Mouse (Mus musculus) hindbrain, embryonic 13.5 days (tissue): ENCODE measurements around the gene Gm6525. TPM values are rescaled to one million over a fixed set of nuclear protein-coding genes. Genes with fewer than 3 reads are reported as not detected.

Source experiments
- ATAC-seq: fragments of 200-750 bp; cut with Nextera tagmentation; 2 replicates; pipeline ENCODE4 v1.8.0; 2017; ENCODE audit warnings: moderate TSS enrichment; ENCODE audit not compliant: low FRiP score
- H3K27ac ChIP-seq: fragments of 300-500 bp; sonication (generic); 2 replicates; pipeline ENCODE4 v1.5.1; 2015; ENCODE audit warnings: inconsistent platforms, mild to moderate bottlenecking, moderate library complexity
- H3K27me3 ChIP-seq: fragments of 300-500 bp; sonication (generic); 2 replicates; pipeline ENCODE4 v1.6.1; 2015; ENCODE audit warnings: mild to moderate bottlenecking, inconsistent platforms
- H3K36me3 ChIP-seq: fragments of 300-500 bp; sonication (generic); 2 replicates; pipeline ENCODE4 v1.6.1; 2015; ENCODE audit warnings: mild to moderate bottlenecking, inconsistent platforms
- H3K4me1 ChIP-seq: fragments of 300-500 bp; sonication (generic); replicated peaks from 2 replicates; pipeline ENCODE4 v1.6.1; 2015; ENCODE audit warnings: inconsistent platforms
- H3K4me2 ChIP-seq: fragments of 300-500 bp; sonication (generic); 2 replicates; pipeline ENCODE4 v1.6.1; 2015; ENCODE audit warnings: inconsistent platforms, mild to moderate bottlenecking, moderate library complexity
- H3K4me3 ChIP-seq: fragments of 300-500 bp; sonication (generic); 2 replicates; pipeline ENCODE4 v1.5.1; 2015; ENCODE audit warnings: mild to moderate bottlenecking, inconsistent platforms
- H3K9ac ChIP-seq: fragments of 300-500 bp; sonication (generic); 2 replicates; pipeline ENCODE4 v1.6.1; 2015; ENCODE audit warnings: mild to moderate bottlenecking, inconsistent platforms
- H3K9me3 ChIP-seq: fragments of 300-500 bp; sonication (generic); 2 replicates; pipeline ENCODE4 v1.6.1; 2016; ENCODE audit warnings: inconsistent platforms
- WGBS: fragments of 180-500 bp; shearing (Covaris S2); methylation state at CpG from one replicate; pipeline ENCODE4 v1.1.7; 2015; 5-methylcytosine and 5-hydroxymethylcytosine counted together
- polyA plus RNA-seq: library from polyadenylated mRNA; unstranded; fragments of >200 nt; fragmentation: Nextera tagmentation; extraction: Ambion mirVana; gene quantifications from 2 replicates; pipeline ENCODE4 v1.2.1, GENCODE M21; 2015

The Gm6525 gene
- polyA plus RNA-seq, 1 experiment from 2014 or later: 2.9 TPM

DNA sequence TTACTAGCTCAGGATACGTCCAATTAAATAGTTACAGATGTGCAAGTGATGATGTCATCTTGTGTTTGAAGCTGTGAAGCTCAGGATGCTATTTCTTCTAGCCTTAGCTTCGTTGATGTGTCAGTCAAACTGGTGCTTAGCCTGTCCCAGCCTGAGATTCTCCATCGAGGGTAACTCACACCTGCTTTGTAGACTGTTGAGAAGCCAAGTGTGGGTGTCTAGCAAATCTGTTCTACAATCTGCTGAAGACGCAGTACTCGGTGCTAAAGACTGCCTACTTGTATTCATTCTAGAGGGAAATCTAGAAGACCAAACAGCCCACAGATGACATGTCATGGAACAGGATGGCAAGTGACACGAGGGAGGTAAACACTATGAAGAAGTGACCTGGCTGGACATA, 31.7 kb downstream of the Gm6525 start:
- ATAC-seq: no peak
- Histone ChIP-seq H3K9me3 (no peaks in the 10 kb centered on the region), H3K4me3 (no peak overlapping the region), H3K27me3 (no peaks in the 10 kb centered on the region), H3K36me3 (peaks cover 64% of the 10 kb centered on the region), H3K4me1 (peaks cover 30% of the 10 kb centered on the region), H3K9ac (no peak overlapping the region), H3K27ac (no peak overlapping the region), H3K4me2 (no peak overlapping the region)
- WGBS: 93% methylated on average over 6 of the region's 6 CpGs

DNA sequence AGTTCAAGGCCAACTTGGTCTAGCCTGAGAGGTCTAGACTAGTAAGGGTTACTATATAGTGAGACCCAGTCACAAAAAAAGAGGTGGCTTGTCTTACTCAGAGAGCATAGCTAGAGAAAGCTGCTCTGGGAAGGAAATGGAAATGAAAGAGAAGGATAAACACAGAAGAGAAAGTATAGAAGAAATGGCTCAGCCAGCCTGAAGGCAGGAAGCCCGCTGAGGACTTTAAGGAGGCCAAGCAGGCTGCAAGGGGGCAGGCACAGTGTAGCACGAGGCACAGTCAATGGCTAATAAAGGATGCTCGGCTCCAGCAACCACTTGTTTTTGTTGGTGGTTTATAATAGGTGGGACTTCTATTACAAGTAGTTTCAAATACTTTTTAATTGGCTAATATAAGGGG, 32.2 kb downstream of the Gm6525 start:
- H3K27me3 ChIP-seq: no peaks in the 10 kb centered on the region
- H3K4me3 ChIP-seq: no peak overlapping the region
- H3K36me3 ChIP-seq: peaks cover 64% of the 10 kb centered on the region
- H3K27ac ChIP-seq: no peak overlapping the region
- H3K4me1 ChIP-seq: peaks cover 30% of the 10 kb centered on the region
- no peak for ATAC-seq
- no peak overlapping the region for H3K4me2 ChIP-seq
- no peaks in the 10 kb centered on the region for H3K9me3 ChIP-seq
- no peak overlapping the region for H3K9ac ChIP-seq
- WGBS: 88% methylated on average over 3 of the region's 3 CpGs

DNA sequence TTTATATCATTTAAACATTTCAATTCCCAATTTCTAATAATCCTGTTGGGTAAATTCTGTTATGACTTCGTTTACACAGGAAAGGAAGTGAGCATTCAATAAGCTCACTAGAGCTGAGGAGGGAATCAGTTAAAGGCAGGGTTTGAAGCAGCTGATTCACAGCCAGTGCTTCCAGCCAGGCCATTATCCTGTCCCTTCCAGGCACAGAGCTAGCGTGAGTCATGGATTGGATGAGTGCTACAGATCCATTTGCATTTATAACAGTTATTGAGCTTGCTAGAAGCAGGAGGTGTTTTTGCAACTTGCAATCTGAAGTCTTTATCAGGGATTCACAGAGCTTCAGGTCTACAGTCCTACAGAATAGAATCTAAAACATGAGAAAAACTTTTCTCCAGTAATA, 33.5 kb downstream of the Gm6525 start:
- H3K9ac ChIP-seq: no peak overlapping the region
- ATAC-seq: no peak
- peaks cover 27% of the 10 kb centered on the region for H3K4me1 ChIP-seq
- no peaks in the 10 kb centered on the region for H3K27me3 ChIP-seq
- 58% methylated on average over 2 of the region's 2 CpGs for WGBS
- no peak overlapping the region for H3K4me2 ChIP-seq
- no peak overlapping the region for H3K27ac ChIP-seq
- no peak overlapping the region for H3K4me3 ChIP-seq
- H3K36me3 ChIP-seq: peaks cover 57% of the 10 kb centered on the region
- no peaks in the 10 kb centered on the region for H3K9me3 ChIP-seq

DNA sequence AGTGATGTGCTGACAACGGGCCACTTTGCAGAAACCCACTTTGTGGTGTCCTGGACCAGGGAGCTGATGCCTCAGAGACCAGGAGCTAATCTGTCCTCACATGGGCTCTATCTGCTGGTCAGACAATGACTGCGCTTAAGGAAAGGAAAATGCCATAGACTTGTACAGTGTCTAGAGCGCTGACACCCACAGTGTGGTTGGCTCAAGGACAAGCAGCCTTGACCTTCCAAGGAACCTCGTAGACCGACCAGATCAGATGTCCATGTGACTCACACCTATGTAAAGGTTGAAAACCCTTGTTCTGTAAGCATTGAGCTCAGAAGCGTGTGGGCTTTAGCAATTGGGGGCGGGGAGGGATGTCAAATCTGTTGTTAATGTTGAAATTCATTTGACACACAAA, 34.6 kb downstream of the Gm6525 start:
- H3K9ac ChIP-seq: no peak overlapping the region
- no peak overlapping the region for H3K4me3 ChIP-seq
- H3K4me1 ChIP-seq: peaks cover 35% of the 10 kb centered on the region
- H3K27me3 ChIP-seq: no peaks in the 10 kb centered on the region
- no peak for ATAC-seq
- H3K9me3 ChIP-seq: no peaks in the 10 kb centered on the region
- H3K27ac ChIP-seq: no peak overlapping the region
- no peak overlapping the region for H3K4me2 ChIP-seq
- peaks cover 56% of the 10 kb centered on the region for H3K36me3 ChIP-seq
- 94% methylated on average over 7 of the region's 7 CpGs for whole genome bisulfite sequencing

DNA sequence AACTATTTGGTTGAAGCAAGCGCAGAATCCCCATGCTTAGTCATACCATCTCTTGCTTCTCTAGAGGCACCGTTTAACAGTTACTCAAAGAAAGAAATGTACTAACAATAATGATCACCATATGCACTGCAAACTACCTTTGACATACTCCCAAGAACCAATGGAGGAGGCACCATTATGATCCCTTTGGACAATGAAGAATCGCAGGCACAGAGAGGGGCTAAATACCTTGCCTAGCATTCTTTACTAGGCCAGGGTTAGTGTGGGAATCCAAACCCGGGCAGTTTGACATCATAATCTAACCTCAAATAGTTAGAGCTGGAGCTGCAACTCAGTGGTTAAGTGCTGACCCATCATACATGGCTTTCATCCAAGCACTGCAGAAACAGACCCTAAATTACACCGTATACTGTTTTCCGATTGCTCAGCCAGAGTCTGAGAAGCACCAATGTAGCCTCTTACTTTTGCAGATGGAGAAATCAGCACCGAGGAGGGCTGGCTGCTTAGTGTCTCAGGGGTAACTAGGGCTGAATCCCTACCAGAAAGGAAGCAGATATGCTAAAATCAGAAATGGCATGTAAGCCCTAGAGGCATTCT, 35.1 kb downstream of the Gm6525 start:
- no peak for ATAC-seq
- H3K27ac ChIP-seq: 0 out of 2 replicates have a peak overlapping the region, but pooled peaks have one; percentile 9
- H3K27me3 ChIP-seq: no peaks in the 10 kb centered on the region
- no peak overlapping the region for H3K4me2 ChIP-seq
- no peaks in the 10 kb centered on the region for H3K9me3 ChIP-seq
- peaks cover 56% of the 10 kb centered on the region for H3K36me3 ChIP-seq
- peaks cover 37% of the 10 kb centered on the region for H3K4me1 ChIP-seq
- no peak overlapping the region for H3K9ac ChIP-seq
- H3K4me3 ChIP-seq: no peak overlapping the region
- WGBS: 89% methylated on average over 7 of the region's 7 CpGs

DNA sequence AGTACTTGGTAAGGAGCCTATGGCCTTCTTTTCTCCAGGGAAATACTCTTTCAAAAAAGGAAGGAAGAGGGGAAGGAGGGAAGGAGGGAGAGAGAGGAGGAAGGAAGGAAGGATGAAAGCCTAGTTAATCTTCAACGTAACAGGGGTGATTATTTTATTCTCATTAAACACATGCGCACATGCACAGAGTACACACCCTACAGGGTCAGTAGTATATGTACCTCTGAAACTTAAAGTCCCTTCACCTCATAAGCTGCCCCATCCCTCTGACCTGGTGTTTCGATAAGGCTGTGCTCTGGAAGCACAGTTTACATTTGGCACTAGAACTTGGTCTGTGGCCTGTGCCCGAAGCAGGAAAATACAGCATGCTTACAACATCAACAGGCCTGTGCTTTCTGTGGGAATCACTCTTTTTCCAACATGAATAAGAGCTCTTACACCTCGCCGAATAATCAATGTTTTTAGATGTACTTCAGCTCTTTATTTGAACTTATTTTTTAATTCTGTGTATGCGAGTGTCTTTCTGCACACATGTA, 37.5 kb downstream of the Gm6525 start:
- Histone ChIP-seq H3K36me3 (peaks cover 36% of the 10 kb centered on the region), H3K4me2 (no peak overlapping the region), H3K27me3 (no peaks in the 10 kb centered on the region), H3K27ac (no peak overlapping the region), H3K9ac (no peak overlapping the region), H3K4me3 (no peak overlapping the region), H3K4me1 (peaks cover 60% of the 10 kb centered on the region), H3K9me3 (no peaks in the 10 kb centered on the region)
- ATAC-seq: no peak
- 87% methylated on average over 7 of the region's 7 CpGs for WGBS

DNA sequence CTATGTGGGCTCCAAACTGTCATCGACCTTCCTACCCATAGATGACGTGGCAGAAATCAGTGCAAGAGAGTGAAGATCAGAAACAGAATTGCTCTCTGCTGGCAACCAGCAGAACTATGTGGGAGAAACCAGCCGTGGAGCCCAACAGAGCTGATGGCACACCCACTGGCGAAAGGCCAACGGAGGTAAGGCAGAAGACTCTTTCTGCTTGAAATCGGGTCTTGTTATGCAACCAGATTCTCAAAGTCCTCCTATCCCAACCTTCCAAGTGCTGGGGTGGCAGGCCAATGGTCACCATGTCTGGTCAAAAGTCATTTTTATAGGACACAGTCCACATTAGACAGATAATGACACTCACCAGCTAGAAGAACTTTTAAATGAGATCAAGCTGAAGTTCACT, 40.6 kb downstream of the Gm6525 start:
- peaks cover 7% of the 10 kb centered on the region for H3K36me3 ChIP-seq
- WGBS: 81% methylated on average over 6 of the region's 6 CpGs
- H3K9me3 ChIP-seq: no peaks in the 10 kb centered on the region
- peaks cover 84% of the 10 kb centered on the region for H3K4me1 ChIP-seq
- H3K4me3 ChIP-seq: no peak overlapping the region
- H3K27me3 ChIP-seq: no peaks in the 10 kb centered on the region
- H3K27ac ChIP-seq: peak overlapping the region; percentile 69; the same call in 1 of the 2 replicates
- H3K4me2 ChIP-seq: peak overlapping the region; percentile 45
- ATAC-seq: no peak
- H3K9ac ChIP-seq: peak overlapping the region; percentile 60; the same call in 1 of the 2 replicates

DNA sequence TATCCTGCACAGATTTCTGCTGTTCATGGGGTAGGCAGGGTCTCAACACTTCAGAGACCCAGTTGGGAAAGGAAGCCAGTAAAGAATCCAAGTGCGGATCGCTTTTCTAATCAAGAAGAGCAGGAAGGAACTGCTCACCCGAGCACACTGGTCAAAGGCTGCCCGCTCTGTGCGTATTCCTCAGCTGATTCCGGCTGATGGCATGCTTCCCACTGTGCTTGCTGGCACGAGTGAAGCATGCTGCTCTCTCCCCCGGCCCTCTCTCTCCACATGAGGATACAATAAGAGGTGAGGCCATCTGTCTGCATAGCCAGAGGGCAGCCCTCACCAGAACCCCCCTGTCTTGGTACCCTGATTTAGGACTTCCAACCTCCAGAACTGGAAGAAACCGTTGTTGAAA, 41.3 kb downstream of the Gm6525 start:
- peak overlapping the region; percentile 45 for H3K4me2 ChIP-seq
- peak overlapping the region; percentile 15 for H3K4me3 ChIP-seq

DNA sequence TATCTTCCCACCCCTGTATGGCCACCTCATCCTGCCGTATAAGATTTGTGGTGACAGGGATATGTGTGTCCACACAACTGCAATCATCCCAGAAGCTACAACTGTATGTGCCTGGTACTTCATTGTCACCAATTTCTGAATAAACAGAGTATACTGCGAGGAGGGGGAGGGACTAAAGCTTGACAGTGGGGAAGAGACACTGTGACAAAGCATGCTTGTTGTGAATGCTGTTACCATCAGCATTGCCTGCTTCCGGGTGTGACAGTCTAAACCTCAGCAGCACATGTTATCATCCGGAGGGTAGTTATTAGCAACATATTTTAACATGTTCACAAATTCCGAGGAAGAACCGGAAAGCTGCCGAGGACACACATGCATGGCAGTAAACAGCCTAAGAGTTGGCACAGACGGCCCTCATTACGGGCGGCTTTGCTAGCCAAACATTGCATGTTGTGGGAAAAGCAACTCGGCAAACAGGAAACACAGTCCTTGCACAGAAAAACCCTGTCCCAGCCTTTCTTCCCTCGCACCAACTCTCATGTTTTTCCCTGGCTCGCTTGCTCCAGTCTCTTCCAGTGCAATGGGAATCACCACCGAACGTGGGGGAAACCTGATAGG, 41.9 kb downstream of the Gm6525 start:
- Histone ChIP-seq H3K4me2 (peak overlapping the region; percentile 45), H3K27me3 (no peaks in the 10 kb centered on the region), H3K4me1 (peaks cover 72% of the 10 kb centered on the region), H3K9ac (peak overlapping the region; percentile 60), H3K27ac (peak overlapping the region; percentile 69), H3K36me3 (no peaks in the 10 kb centered on the region), H3K4me3 (peak overlapping the region; percentile 15), H3K9me3 (no peaks in the 10 kb centered on the region)
- no peak for ATAC-seq
- WGBS: 73% methylated on average over 15 of the region's 15 CpGs

More for the DNA sequence above, 41.3 kb downstream of the Gm6525 start:
- peaks cover 76% of the 10 kb centered on the region for H3K4me1 ChIP-seq
- H3K27me3 ChIP-seq: no peaks in the 10 kb centered on the region
- no peak for ATAC-seq
- H3K36me3 ChIP-seq: no peaks in the 10 kb centered on the region
- WGBS: 35% methylated on average over 9 of the region's 9 CpGs
- peak overlapping the region; percentile 60 for H3K9ac ChIP-seq
- H3K27ac ChIP-seq: peak overlapping the region; percentile 69
- no peaks in the 10 kb centered on the region for H3K9me3 ChIP-seq

DNA sequence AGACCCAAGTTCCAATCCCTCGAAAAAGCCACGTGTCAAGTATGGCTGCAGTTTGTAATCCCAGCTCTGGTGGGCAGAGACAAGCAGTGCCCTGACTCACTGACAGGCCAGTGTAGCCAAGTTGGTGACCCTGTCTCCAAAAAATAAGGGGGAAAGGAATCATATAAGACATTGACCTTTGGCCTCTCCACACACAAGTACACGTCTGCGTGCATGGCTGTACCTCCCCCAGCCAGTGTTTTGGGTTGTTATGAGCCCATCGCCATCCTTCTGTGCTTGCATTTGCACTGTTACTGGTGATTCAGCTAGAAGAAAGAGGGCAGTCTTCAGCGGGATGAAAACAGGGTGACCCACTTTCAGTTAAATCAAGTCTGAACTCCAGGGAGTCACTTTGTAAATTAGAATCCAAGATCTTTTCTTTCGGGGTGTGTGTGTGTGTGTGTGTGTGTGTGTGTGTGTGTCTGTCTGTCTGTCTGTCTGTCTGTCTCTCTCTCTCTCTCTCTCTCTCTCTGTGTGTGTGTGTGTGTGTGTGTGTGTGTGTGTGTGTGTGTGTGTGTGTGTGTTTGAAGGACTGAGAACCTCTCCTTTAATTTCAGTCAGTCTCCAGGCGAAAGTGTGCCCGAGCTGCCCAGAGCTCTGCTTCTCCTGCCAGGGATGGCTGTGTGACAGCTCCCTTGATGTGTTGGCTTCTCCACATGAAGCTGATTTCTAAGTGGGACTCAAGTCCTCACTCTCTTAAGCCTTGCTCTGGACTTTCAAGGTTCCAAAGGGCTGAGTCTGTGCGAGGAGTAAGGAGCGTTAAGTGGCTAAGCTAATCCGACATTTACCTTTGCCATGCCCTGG, 43.4 kb downstream of the Gm6525 start:
- H3K4me3 ChIP-seq: peak overlapping the region; percentile 68
- H3K4me2 ChIP-seq: peak overlapping the region; percentile 84
- H3K4me1 ChIP-seq: peaks cover 71% of the 10 kb centered on the region
- no peaks in the 10 kb centered on the region for H3K36me3 ChIP-seq
- WGBS: 45% methylated on average over 12 of the region's 12 CpGs
- no peak for ATAC-seq
- no peaks in the 10 kb centered on the region for H3K27me3 ChIP-seq
- peak overlapping the region; percentile 86 for H3K9ac ChIP-seq
- H3K27ac ChIP-seq: peak overlapping the region; percentile 49
- no peaks in the 10 kb centered on the region for H3K9me3 ChIP-seq

DNA sequence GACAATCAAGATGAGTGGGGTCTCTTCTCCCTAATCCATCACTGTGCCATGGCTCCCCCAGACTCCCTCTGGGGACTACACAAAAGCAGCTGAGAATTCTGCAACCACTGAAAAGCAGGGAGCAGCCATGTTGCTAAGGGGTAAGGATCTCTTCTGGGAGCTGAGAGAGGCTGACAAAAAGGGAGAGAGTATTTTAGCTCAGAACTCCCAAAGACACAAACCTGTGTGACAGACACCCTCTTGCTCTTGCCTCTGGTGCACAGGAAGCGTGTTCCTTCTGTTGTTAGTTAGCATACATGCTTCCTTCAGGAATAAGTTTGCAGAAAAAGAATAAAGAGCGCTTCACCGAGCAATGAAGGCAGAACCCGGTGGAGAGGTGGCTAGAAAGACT, 44.1 kb downstream of the Gm6525 start:
- no peak for ATAC-seq
- Histone ChIP-seq H3K4me3 (peak overlapping the region; percentile 68), H3K27me3 (no peaks in the 10 kb centered on the region), H3K4me2 (peak overlapping the region; percentile 84), H3K36me3 (no peaks in the 10 kb centered on the region), H3K9me3 (no peaks in the 10 kb centered on the region), H3K4me1 (peaks cover 66% of the 10 kb centered on the region), H3K27ac (peak overlapping the region; percentile 49), H3K9ac (peak overlapping the region; percentile 86)
- 17% methylated on average over 4 of the region's 4 CpGs for WGBS

DNA sequence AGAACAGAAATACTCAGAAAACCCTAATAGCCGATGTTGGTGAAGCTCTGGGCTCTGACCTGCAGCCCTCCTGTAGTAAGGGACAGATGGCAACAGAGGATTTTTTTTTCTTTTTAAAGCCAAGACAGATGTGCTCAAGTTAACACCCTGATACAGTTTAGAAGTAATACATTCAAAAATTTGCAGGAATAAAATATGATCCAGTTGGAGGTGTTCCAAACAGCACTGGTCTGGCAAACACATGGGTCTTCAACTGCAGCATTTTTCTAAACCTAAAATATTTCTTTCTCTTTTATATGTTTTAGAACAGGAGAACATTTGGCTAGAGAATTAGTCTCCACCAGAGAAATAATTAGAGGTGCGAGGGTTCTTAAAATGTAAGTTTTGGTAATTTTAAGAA, 44.6 kb downstream of the Gm6525 start:
- H3K4me1 ChIP-seq: peaks cover 63% of the 10 kb centered on the region
- H3K36me3 ChIP-seq: no peaks in the 10 kb centered on the region
- no peaks in the 10 kb centered on the region for H3K9me3 ChIP-seq
- no peaks in the 10 kb centered on the region for H3K27me3 ChIP-seq
- no peak for ATAC-seq
- H3K4me2 ChIP-seq: peak overlapping the region; percentile 84
- H3K27ac ChIP-seq: 0 out of 2 replicates have a peak overlapping the region, but pooled peaks have one; percentile 96
- peak overlapping the region; percentile 68 for H3K4me3 ChIP-seq
- 49% methylated on average over 2 of the region's 2 CpGs for WGBS
- peak overlapping the region; percentile 86 for H3K9ac ChIP-seq
